Mouse (Mus musculus) ES-Bruce4 (cell line): ENCODE measurements at regions not wholly inside any gene's neighbourhood (a gene's known extent, or its start where the extent isn't known, plus 50 kb on each side); places are given as distances from the start of the nearest gene placed in this dataset.

ENCODE experiments used
- H3K27ac ChIP-seq: 2 replicates; pipeline ENCODE4 v1.5.1; 2012; ENCODE audit warnings: low read length, inconsistent platforms; ENCODE audit not compliant: insufficient read depth
- H3K27me3 ChIP-seq: 2 replicates; pipeline ENCODE4 v1.6.1; 2012; ENCODE audit warnings: mild to moderate bottlenecking, low read length, inconsistent platforms; ENCODE audit not compliant: control insufficient read depth, poor library complexity, insufficient read depth, severe bottlenecking
- H3K36me3 ChIP-seq: 2 replicates; pipeline ENCODE4 v1.6.1; 2012; ENCODE audit warnings: inconsistent platforms, mild to moderate bottlenecking, low read length, moderate library complexity; ENCODE audit not compliant: control insufficient read depth, poor library complexity, insufficient read depth, severe bottlenecking
- H3K4me1 ChIP-seq: one replicate; pipeline ENCODE4 v1.8.1; 2011; ENCODE audit warnings: low read length; ENCODE audit not compliant: control insufficient read depth, insufficient read depth
- H3K4me3 ChIP-seq: 2 replicates; pipeline ENCODE4 v1.5.1; 2011; ENCODE audit warnings: low read depth, mild to moderate bottlenecking, low read length
- H3K9ac ChIP-seq: 2 replicates; pipeline ENCODE4 v1.6.1; 2012; ENCODE audit warnings: low read depth, mild to moderate bottlenecking, inconsistent platforms; ENCODE audit not compliant: poor library complexity, severe bottlenecking
- H3K9me3 ChIP-seq: replicated peaks from 2 replicates; pipeline ENCODE4 v1.6.1; 2012; ENCODE audit warnings: mild to moderate bottlenecking, low read length, inconsistent platforms; ENCODE audit not compliant: control insufficient read depth, poor library complexity, insufficient read depth, severe bottlenecking
- CTCF ChIP-seq: IDR thresholded peaks from one replicate; pipeline ENCODE4 v1.8.1; 2011; ENCODE audit warnings: low read depth, low read length
- EP300 ChIP-seq: IDR thresholded peaks from 2 replicates; pipeline ENCODE4 v1.6.1; 2011; ENCODE audit warnings: low read depth, low read length; ENCODE audit not compliant: insufficient read depth
- POLR2A ChIP-seq: IDR thresholded peaks from one replicate; pipeline ENCODE4 v1.8.1; 2011; ENCODE audit warnings: low read length; ENCODE audit not compliant: insufficient read depth

DNA sequence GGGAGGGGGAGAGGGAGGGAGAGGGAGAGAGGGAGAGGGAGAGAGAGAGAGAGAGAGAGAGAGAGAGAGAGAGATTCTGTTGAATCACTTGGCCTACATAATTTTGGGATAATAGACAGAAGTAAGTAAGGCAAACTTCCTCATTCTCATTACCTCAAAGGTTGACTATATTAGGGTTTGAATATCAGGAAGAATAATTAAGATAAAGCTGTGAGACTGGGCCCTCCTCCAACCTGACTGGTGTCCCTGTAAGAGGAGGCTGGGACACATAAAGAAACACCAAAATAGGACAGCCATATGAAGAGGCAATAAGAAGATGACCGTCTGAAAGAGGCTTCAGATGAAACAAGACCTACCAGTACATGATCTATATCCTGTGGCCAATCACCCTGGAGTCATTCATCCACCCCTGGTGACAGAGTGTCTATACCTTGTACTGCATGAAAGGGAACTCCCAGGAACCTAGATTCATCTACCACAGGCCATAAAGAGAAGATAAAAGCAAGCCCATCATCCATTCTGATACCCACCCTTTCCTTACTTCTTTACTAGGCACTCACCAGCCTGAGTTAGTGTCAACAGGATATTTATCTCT is 171.1 kb upstream of the Cpeb2 start:
- no peak overlapping the region for H3K27ac ChIP-seq
- no peak for TF ChIP-seq EP300
- TF ChIP-seq CTCF: no peak
- TF ChIP-seq POLR2A: no peak
- H3K4me1 ChIP-seq: no peaks in the 10 kb centered on the region
- no peak overlapping the region for H3K9ac ChIP-seq
- H3K9me3 ChIP-seq: no peaks in the 10 kb centered on the region
- no peak overlapping the region for H3K4me3 ChIP-seq
- no peaks in the 10 kb centered on the region for H3K36me3 ChIP-seq
- no peaks in the 10 kb centered on the region for H3K27me3 ChIP-seq

DNA sequence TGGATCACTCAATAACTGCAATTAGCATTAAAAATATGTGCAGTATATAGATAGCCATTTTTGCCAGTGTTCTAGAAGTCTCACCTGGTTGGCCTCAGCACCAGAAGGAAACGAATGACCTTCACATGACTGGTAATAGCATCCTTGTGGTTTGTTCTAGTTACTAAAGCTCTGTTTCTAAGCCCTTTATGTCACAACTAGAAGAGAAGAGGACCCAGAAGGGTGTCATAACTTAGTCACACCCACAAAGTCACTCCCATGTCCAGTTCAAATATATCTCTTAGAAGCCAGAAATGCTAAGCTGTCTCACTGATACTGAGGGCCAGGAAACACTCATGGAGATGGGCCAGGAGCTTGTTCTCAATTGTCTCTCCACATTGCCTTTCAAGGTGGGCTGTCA is 170.5 kb upstream of the Cpeb2 start:
- no peaks in the 10 kb centered on the region for H3K27me3 ChIP-seq
- H3K4me3 ChIP-seq: no peak overlapping the region
- TF ChIP-seq CTCF (no peak), POLR2A (no peak), EP300 (no peak)
- no peaks in the 10 kb centered on the region for H3K36me3 ChIP-seq
- no peaks in the 10 kb centered on the region for H3K4me1 ChIP-seq
- no peak overlapping the region for H3K27ac ChIP-seq
- H3K9ac ChIP-seq: no peak overlapping the region
- H3K9me3 ChIP-seq: no peaks in the 10 kb centered on the region

- no peak overlapping the region for H3K9ac ChIP-seq
- no peaks in the 10 kb centered on the region for H3K4me1 ChIP-seq
- H3K27ac ChIP-seq: no peak overlapping the region
- TF ChIP-seq EP300: no peak
- no peaks in the 10 kb centered on the region for H3K9me3 ChIP-seq
- H3K27me3 ChIP-seq: no peaks in the 10 kb centered on the region
- H3K36me3 ChIP-seq: no peaks in the 10 kb centered on the region
- H3K4me3 ChIP-seq: no peak overlapping the region
These were observed 169.6 kb upstream of the Cpeb2 start for GRCm38 (mm10) chr5:43063386-43063785.

DNA sequence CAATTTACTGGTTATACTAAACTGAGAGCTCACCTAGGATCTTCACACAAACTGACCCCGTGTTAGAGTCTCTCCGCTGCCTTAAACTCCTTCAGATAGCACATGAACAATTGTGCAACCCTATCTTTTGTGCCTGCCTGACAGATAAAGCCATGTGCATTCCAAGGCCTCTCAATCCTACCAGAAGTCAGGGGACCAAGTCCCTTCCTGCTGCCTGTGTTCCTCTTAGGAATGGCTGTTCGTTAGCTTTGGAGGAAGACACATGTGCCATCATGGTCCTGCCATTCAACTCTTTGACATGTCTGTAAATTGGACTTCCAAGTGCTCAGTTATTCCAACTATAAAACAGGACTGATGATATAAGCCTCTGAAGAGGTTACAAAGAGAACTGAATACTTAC is 161.4 kb upstream of the Cpeb2 start:
- no peak for TF ChIP-seq EP300
- no peak for TF ChIP-seq POLR2A
- TF ChIP-seq CTCF: no peak

DNA sequence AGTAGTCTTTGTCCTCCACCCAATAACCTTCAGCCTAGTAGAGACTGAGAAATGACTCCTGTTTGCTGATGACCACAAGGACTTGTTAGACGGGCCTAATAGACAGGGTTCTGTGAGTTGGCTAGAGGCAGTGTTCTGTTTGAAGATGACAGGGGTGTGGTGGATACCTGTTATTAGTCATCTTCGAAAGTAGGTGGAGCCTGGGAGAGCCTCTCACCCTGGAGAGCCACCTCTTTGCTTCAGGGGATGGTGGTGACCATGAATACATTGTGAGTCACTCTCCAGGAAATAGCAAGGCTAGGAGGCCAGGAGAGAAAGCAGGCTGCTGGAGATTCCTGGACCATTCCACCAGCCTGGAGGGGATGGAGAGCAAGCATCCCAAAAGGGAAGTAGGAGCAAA is 160.6 kb upstream of the Cpeb2 start:
- no peak overlapping the region for H3K27ac ChIP-seq
- H3K9me3 ChIP-seq: no peaks in the 10 kb centered on the region
- no peak for TF ChIP-seq EP300
- no peak for TF ChIP-seq POLR2A
- no peak for TF ChIP-seq CTCF
- no peak overlapping the region for H3K9ac ChIP-seq
- no peaks in the 10 kb centered on the region for H3K4me1 ChIP-seq
- no peak overlapping the region for H3K4me3 ChIP-seq
- H3K36me3 ChIP-seq: no peaks in the 10 kb centered on the region
- no peaks in the 10 kb centered on the region for H3K27me3 ChIP-seq

More for the DNA sequence above, 161.4 kb upstream of the Cpeb2 start:
- H3K9me3 ChIP-seq: no peaks in the 10 kb centered on the region
- H3K9ac ChIP-seq: 0 out of 2 replicates have a peak overlapping the region, but pooled peaks have one; percentile 58
- H3K4me1 ChIP-seq: no peaks in the 10 kb centered on the region
- H3K36me3 ChIP-seq: no peaks in the 10 kb centered on the region
- H3K27me3 ChIP-seq: no peaks in the 10 kb centered on the region
- H3K4me3 ChIP-seq: no peak overlapping the region; the same call in 1 of the 2 replicates
- H3K27ac ChIP-seq: no peak overlapping the region

- no peak overlapping the region for H3K9ac ChIP-seq
- H3K27ac ChIP-seq: no peak overlapping the region
- H3K4me3 ChIP-seq: no peak overlapping the region
- H3K36me3 ChIP-seq: no peaks in the 10 kb centered on the region
- no peaks in the 10 kb centered on the region for H3K4me1 ChIP-seq
- no peaks in the 10 kb centered on the region for H3K27me3 ChIP-seq
- H3K9me3 ChIP-seq: no peaks in the 10 kb centered on the region
- no peak for TF ChIP-seq EP300
- no peak for TF ChIP-seq POLR2A
- TF ChIP-seq CTCF: no peak
These were observed 158.4 kb upstream of the Cpeb2 start for GRCm38 (mm10) chr5:43074536-43074935.

GRCm38 (mm10) chr5:43080252-43080651 is 152.7 kb upstream of the Cpeb2 start:
- Histone ChIP-seq H3K9ac (no peak overlapping the region), H3K36me3 (no peaks in the 10 kb centered on the region), H3K4me1 (no peaks in the 10 kb centered on the region), H3K9me3 (no peaks in the 10 kb centered on the region), H3K27me3 (no peaks in the 10 kb centered on the region), H3K4me3 (no peak overlapping the region), H3K27ac (no peak overlapping the region)
- no peak for TF ChIP-seq CTCF
- TF ChIP-seq EP300: no peak
- TF ChIP-seq POLR2A: no peak
